Mouse (Mus musculus): ENCODE data around the gene Stat4.

Stat4 gene

DNA sequence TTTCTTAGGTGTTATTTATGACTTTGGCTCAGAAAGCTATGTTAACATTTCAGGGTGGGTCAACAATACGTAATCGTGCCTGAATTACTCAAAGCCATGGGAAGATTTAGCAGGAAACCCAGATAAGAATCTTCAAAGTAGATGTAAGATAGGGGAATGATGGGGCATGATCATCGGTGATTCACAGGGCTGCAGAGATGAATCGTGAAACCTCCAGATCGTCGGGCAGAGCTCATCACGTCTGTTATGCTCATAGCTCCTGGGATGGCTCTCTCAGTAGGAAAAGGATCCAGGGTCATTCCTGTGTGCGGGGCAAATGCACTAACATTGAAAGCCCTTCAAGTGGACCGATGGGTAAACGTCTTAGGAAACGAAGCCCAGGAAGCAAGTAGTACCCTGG lies 120.3 kb downstream of the Stat4 start:
- DNase-seq (ENCODE audit: low read depth): no peak

DNA sequence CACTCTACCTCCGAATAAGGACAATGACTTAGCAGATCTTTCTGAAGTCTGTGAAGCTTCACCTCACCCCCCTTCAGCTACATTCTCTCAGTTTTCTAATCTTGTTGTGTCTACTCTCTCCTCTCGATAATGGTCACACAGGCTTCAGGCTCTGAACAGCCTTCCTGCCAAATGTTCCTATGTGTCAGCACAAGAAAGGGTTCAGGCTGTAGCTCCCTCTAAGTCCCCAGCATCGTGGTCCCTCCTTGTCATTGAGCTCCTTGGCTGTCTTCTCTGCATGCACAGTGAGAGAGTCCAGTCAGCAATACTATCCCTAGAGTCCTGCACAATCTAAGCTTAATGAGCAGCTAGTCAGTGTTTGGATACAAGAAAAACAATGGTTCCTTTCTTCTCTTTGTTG lies 124.3 kb downstream of the Stat4 start:
- no peak for DNase-seq (ENCODE audit: low read depth)

DNA sequence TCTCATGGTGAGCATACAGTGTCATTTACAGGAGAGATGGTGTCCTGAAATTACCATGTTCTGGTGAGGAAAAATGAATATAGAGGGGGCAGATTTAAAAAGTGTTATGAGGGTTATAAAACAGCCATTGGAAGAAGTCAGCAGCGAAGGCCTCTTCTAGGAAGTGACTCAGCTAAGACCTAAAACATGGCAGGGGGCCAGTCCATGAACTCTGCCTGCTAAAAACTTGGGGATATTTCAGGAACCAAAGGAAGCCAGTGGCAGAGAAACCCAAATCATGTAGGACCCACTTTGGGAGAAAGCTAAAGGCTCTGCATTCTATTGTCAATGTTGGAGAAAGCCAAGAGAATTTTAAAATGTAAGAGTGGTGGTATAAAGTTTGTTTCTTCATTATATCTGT lies 125.4 kb downstream of the Stat4 start:
- DNase-seq (ENCODE audit: low read depth): no peak

DNA sequence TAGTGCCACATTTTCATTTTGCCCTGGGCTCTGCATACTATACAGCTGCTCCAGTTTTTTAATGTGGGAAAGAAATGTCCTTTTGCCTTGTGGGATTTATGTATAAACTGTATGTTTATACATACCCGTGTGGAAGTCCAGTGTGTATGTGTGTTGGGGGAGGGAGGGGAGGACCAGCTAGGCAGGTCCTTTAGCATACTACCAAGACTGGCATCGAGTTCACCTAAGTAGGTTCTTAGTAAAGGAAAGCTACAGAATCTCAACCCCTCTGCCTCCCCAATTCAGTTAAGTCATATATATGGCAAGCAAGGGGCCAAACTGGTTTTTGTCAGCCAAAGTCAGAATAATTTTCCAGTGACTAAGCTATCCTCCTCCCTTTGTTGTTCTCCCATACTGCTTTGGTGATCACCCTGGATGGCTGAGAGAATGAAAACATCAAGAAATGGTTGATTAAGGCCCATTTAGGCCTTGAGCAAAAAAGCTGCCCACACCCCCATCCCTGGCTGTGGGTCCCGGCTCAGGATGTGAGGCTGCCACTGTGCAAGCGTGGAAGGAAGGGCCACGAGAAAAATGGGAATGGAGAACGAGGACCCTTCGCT lies 126.2 kb downstream of the Stat4 start:
- no peak for DNase-seq (ENCODE audit: low read depth)

DNA sequence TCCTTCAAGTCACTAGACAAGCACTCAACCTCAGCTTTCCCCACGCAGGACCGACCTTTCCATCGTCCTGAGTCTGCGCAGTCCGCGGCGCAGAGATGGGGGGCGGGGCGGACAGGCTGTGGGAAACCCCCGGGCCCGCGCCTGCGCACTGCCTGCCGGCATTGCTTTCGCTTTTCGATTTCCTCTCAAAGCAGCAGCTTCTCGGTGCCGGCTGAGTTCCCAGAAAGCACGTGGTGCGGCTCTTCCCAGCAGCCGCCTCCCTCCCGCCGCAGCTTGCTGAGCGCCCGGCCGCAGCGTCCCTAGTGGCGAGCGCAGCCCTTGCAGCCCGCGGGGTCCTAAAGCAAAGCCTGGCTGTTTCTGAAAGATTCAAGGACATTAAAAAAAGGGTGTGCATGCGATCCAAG lies 126.7 kb downstream of the Stat4 start:
- peak; percentile 100 for DNase-seq (ENCODE audit: low read depth)

DNA sequence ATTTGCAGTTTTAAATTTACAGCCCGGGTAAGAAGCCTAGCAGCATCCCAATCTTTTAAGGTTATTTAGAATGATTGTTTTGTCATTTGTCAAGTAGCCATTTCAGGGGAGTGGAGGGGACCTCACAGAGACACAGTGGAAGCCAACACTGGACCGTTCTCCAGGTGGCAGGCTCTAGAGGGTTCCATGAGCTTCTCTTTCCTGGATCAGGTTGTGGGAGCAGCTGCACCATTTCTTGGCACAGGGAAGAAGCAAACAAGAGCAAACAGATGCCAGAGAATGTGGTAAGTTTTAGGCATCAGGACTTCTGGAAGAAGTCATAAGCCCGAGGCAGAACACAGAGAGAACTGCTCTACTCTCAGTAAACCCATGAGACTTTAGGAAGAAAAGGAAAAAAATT lies 129.5 kb downstream of the Stat4 start:
- DNase-seq (ENCODE audit: low read depth): no peak

DNA sequence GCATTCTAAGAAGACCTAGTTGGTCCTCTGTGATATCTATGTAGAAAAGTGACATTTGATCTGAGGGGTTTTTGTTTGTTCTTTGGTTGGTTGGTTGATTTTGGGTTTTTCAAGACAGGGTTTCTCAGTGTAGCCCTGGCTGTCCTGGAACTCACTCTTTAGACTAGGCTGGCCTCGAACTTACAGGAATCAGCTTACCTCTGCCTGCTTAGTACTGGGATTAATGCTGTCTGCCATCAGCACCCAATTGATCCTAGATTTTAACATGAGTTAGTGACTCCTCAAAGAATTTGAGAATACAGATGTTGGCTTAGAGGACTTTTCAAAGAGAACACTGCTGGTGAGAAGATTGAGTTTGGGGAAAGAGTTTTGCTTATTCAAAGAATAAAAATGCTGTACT lies 130.8 kb downstream of the Stat4 start:
- DNase-seq (ENCODE audit: low read depth): no peak

DNA sequence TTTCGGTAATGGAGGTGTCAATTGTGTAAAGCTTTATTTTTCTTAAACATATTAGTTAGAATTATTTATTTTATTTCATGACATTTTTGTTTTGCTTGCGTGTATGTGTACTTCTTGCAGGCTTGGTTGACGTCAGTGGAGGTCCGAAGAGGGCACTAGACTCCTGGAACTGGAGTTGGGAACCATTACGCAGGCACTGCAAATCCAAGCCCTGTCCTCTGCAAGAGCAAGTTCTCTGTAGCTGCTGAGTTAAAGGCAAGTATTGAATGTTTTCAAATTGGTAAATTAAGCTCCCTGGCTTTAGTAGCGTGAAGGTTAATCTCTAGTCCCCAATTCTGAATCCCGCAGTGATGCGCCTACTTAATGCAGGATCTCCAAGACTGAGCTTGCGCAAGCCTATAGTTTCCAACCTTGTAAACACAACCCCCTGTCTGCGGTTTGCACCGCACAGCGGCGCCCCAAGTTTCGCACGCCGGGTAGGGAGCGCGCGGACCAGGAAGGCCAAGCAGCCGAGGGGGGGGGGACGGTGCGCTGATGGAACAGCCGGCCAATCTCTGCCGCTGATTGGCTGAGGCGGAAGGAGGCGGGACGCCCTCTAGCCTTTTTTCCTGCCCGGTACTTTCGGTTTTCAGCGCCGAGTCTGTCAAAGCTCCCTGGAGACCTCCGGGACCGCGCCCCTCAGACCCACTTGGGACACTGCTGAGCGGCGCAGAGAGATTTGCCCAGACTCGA lies 132.1 kb downstream of the Stat4 start, which contains the start of gene Stat1:
Stat1 (plus strand) TSS at position 581 of the 732 bp plus-strand sequence.
- DNase-seq (ENCODE audit: low read depth): peak; percentile 98

DNA sequence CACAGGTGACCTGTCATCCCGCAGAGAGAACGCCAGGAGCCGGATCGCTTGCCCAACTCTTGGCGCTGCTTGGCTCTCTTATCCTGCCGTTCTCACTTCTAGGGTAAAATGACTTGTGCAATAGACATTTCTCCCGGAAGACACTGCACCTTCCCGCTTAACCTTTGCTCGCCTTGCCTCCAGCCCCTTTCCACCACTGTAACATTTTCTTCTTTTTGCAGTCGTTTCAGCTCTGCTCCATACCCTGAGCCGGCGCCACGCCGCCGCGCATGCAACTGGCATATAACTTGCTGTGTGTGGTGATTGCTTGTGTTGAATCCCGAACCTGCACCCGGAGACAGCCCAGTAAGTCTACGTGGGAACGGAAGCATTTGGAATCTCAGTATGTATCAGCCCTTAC lies 132.7 kb downstream of the Stat4 start:
- DNase-seq (ENCODE audit: low read depth): no peak

DNA sequence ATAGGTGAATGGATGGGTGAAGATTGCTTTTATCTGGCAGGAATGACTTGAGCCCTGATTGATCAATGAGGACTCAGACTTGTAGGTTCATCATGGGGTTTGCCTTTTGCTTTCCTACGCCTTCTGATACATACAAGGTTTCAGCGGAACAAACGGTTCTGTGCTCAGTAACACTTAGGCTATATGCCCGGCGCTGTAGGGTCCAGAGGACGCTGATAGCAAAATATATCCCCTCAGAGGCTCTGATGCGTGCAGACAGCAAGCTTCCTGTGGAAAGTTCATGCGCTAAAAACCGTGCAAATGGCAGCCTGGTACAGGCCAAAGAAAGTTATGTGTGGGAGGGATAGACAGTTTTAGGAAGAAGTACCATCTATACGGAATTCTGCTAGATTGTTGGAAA lies 133.2 kb downstream of the Stat4 start:
- DNase-seq (ENCODE audit: low read depth): peak; percentile 40

DNA sequence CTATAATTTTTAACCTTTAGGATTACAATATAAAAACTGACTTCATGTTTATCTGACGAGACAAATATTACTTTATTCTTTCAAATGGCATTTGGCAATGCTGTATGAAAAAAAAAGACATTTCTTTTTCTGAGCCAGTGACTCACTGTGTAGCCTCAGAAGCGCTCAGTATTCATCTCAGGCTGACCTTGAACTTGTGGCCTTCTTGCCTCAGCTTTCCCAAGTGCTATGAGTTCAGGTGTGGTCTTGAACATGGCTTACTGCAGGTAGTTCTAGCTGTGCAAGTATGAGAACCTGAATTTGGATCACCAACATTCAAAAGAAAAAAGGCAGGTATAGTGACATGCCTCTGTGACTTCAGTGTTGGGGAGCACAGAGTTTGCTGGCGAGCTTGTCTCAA lies 134.1 kb downstream of the Stat4 start:
- DNase-seq (ENCODE audit: low read depth): no peak

DNA sequence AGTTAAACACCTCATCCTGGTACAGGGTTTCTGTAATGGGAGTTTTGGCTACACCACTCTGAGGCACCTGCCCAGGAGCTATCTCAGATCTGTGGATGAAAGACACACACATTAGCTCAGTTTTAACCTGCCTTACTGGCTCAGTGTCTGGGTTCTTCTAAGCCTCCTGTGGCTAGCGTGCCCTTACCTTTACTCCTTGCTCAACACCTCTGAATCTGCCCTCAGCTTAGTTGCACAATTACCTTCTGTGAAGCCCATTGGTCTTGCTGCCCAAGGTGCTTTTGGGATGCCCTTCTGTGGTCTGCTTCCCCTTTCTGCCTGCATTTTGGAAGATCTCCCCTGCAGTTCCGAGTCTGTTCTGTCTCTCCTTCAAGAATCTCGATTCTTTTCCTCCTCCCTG lies 137.9 kb downstream of the Stat4 start:
- no peak for DNase-seq (ENCODE audit: low read depth)

DNA sequence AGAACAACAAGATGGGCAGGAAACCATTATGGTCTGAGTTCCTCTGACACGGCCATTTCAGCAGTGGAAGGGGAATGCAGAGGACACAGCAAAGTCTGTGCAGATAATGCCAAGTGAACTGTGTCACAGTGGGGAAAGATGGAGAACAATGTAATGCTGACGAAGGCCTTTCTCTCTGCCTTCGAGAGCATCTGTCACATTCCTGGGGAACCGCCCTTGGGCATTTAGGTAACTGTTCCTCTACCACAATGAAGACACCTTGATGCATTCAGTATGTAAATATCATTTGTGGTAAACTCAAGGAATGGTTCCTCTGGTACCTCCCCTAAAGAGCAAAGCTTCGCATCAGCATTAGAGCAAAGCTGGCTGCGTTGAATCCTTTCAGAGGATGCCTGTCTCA lies 140.4 kb downstream of the Stat4 start:
- no peak for DNase-seq (ENCODE audit: low read depth)

DNA sequence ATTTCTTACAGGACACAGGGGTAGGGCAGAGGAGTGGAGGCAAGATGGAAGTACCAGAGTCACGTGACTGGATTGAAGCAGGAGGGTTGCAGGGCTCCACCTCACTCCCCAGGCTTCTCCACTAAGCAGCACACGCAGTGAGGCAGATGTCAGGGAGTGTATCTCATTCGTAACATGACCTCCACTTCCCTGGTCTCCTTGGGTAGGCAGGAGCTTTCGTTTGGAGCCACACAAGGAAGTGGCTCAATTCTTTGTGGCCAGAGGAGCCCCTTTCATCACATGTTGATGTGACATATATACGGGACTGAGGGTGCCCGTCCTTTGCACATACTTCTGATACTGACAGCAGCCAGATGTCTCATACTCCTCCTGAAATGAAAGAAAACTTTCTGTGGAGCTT lies 142.8 kb downstream of the Stat4 start:
- no peak for DNase-seq (ENCODE audit: low read depth)

DNA sequence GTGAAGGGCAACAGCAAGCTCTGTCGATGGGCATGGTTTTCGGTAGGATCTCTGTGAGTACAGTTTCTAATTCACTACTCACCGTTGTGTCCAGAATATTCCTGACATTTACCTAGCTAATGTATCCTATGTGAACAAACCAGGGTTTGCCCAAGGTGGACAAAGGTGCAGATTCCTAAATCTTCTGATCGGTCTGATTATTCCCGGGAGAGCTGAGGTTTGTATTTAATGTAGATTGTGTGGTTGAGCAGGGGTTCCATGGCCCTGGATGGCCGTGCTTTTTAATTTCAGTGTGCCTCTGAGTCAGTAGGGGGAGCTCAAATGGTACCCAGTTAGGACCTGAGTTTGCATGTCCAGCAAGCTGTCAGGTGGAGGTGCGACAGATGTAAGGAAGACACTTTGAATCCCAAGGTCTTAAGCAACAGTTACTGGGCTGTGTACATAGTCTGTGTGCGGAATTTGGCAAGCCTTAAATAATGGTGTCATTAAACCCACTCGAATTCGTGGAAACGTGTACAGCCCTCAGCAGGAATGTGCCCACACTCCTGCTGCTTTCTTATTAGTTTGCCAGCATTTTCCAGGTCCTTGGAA lies 144.9 kb downstream of the Stat4 start:
- no peak for DNase-seq (ENCODE audit: low read depth)

DNA sequence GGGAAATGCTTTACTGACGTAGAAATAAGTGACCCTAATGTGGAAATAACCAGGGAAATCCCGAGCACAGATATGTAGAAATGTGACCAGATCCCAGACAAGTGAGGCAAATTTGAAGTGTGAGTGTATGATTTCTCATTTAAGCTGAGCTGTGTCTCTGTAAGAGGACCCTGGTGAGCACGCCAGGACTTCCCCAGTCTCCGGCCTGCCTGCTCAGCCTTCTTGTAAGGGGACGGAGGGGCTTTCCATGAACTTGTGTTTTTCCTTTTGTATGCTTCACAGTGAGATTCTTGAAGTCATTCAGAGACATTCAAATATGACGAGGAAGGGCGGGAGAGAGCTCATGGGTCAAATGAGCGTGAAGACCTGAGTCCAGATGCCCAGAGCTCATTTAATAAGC lies 146.3 kb downstream of the Stat4 start:
- DNase-seq (ENCODE audit: low read depth): no peak

DNA sequence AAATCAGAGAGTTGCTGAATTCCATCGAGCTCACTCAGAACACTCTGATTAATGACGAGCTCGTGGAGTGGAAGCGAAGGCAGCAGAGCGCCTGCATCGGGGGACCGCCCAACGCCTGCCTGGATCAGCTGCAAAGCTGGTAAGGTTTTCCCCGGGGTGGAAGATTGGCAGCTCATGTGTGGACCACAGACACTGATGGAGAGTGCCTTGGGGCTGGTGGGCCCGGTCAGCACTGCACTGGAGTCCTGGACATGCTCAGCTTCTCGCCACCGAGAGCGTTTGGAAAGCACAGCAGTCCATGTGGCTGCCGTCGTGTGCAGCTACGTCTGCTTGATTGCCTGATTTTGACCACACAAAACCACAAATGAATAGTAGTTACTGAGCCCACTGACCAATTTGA lies 150.3 kb downstream of the Stat4 start:
- DNase-seq (ENCODE audit: low read depth): no peak

DNA sequence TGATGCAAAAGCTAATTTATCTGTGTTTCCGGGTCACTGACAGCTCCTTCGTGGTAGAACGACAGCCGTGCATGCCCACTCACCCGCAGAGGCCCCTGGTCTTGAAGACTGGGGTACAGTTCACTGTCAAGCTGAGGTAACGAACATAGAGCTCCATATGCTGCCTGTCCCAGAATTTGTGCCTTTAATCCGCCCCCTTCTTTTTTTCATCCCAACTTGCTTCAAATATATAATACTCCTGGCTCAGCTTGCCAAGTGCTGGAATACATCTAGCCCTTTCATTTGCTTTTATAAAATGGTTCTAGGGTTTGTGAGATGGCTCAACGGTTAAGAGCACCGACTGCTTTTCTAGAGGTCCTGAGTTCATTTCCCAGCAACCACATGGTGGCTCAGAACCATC lies 153.6 kb downstream of the Stat4 start:
- no peak for DNase-seq (ENCODE audit: low read depth)

DNA sequence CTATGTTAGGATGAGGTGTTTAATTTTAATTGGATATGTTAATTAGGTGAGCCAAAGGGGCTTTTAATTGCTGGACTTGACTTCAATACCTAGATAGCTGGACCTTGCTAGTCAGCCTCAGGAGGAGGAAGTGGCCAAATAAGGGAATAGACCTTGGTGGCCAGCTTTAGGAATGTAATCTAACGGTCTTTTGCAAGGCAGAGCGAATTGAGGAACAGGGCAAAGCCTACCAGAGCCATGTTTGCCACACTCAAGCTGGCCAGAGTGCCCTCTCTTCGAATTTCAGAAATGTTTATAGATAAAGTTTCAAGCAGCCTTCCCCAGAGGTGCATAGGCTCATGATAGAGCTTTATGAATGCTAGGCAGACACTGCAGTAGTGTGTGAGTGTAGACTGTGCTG lies 154.5 kb downstream of the Stat4 start:
- no peak for DNase-seq (ENCODE audit: low read depth)

DNA sequence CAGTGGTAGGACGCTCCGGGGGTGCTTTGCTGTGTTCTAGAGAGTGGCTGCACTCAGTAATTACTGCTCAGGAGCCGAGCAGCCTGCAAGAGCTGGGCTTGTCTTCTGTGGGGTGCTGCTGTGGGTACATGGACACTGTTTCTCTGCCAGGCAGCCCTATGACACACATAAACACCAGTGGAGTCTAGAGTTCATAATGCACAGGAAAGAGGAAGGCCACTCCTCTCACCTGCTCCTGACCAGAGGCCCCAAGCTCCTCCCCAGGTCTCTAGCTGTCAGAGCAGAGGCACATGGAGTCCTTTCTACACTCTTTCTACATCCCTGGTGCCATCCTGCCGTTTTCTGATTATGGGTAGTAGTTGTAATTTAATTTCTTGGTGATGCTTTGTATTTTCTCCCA lies 155.2 kb downstream of the Stat4 start:
- no peak for DNase-seq (ENCODE audit: low read depth)

DNA sequence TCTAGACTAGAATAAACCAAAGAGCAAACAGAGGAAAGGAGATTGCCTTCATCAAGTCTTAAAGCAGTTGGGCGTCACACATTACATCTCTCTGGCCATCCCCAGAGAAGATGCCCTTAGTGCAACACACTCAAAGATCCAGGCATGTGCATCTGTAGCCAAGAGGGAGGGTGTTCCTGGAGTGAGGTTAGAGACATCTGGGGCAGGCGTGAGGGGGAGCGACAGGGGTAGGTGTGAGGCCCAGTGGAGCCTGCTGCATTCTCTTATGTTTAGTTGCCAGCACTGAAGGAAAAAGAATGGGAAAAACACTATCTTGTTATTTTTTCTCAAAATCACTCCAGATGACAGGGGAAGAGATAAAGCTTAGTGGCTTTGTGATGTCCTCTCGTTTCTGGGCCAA lies 156.2 kb downstream of the Stat4 start:
- DNase-seq (ENCODE audit: low read depth): no peak

DNA sequence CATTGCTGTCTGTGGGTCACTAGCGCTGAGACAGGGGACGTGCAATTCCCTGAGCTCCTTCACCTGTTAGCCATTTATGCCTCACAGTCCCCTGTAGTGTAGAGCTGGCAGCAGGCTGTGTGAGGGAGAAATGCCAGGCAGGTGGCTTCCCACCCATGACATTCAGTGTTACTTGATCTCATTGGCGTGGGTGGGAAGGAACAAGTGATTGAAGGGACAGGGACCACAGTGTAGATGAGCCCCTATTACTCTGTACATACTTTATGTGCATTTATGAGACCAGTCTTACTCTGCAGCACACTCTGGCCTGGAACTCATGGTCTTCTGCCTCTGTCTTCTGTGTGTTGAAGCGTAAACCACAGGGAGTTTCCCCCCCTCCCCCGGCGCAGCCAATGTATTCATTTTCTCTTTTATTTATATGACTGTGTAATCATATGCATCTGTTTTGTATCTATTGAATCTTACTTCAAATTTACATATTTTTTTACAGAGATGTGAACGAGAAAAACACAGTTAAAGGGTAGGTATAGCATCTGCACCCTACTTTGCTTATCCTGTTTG lies 156.7 kb downstream of the Stat4 start:
- no peak for DNase-seq (ENCODE audit: low read depth)

DNA sequence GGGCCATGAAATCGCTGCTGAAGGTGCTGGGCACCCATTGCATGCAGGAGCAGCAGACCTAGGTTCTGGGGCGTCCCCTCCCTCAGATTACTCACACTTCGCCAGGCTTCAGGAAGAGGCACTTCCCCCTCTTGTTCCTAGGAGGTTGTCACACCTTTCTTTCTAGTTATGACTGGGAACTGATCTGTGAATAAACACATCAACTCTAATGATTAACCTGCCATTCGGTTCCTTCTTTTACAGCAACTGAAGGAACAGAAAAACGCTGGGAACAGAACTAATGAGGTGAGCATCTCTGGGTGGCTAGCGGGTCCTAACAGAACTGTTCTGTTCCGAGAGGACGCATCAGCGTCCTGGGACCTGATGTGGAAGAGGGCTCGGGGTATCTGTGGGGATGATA lies 158.0 kb downstream of the Stat4 start:
- DNase-seq (ENCODE audit: low read depth): no peak
